Mouse (Mus musculus) embryonic facial prominence, embryonic 11.5 days (tissue): ENCODE results near the gene Hpse2. TPM values are rescaled to one million over a fixed set of nuclear protein-coding genes. Genes with fewer than 3 reads are reported as not detected.
"Not testable (repeated sequence)": the region's sequence is repeated elsewhere in the genome, so short reads cannot be mapped to it uniquely, and the experiment has no call there.

Source experiments
- ATAC-seq: fragments of 200-750 bp; cut with Nextera tagmentation; replicated peaks from 2 replicates; pipeline ENCODE4 v1.8.0; 2017; ENCODE audit warnings: low read depth; ENCODE audit not compliant: insufficient number of reproducible peaks, low FRiP score, low TSS enrichment
- DNase-seq: peaks from one replicate; pipeline ENCODE4 v3.0.0-alpha.2; 2015; ENCODE audit warnings: low spot score
- H3K27ac ChIP-seq: fragments of 300-500 bp; sonication (generic); replicated peaks from 2 replicates; pipeline ENCODE4 v1.5.1; 2014; ENCODE audit warnings: mild to moderate bottlenecking, low read depth, low read length, control low read depth
- H3K27me3 ChIP-seq: fragments of 300-500 bp; sonication (generic); 2 replicates; pipeline ENCODE4 v1.6.1; 2014; ENCODE audit warnings: mild to moderate bottlenecking, low read length, moderate library complexity, mixed read lengths; ENCODE audit not compliant: control insufficient read depth, insufficient read depth
- H3K36me3 ChIP-seq: fragments of 300-500 bp; sonication (generic); replicated peaks from 2 replicates; pipeline ENCODE4 v1.6.1; 2014; ENCODE audit warnings: low read depth, mild to moderate bottlenecking, low read length, moderate library complexity, mixed read lengths; ENCODE audit not compliant: control insufficient read depth, insufficient read depth
- H3K4me1 ChIP-seq: fragments of 300-500 bp; sonication (generic); 2 replicates; pipeline ENCODE4 v1.6.1; 2014; ENCODE audit warnings: low read length, mixed read lengths; ENCODE audit not compliant: control insufficient read depth, insufficient read depth
- H3K4me2 ChIP-seq: fragments of 300-500 bp; sonication (generic); 2 replicates; pipeline ENCODE4 v1.6.1; 2014; ENCODE audit warnings: low read depth, mild to moderate bottlenecking, control low read depth, low read length, moderate library complexity
- H3K4me3 ChIP-seq: fragments of 300-500 bp; sonication (generic); 2 replicates; pipeline ENCODE4 v1.5.1; 2014; ENCODE audit warnings: low read depth, low read length, control low read depth
- H3K9ac ChIP-seq: fragments of 300-500 bp; sonication (generic); replicated peaks from 2 replicates; pipeline ENCODE4 v1.6.1; 2014; ENCODE audit warnings: mild to moderate bottlenecking, control low read depth, low read length
- H3K9me3 ChIP-seq: fragments of 300-500 bp; sonication (generic); replicated peaks from 2 replicates; pipeline ENCODE4 v1.6.1; 2016; ENCODE audit warnings: mild to moderate bottlenecking, low read length, inconsistent platforms, mixed read lengths; ENCODE audit not compliant: control insufficient read depth
- WGBS: fragments of 180-500 bp; shearing (Covaris S2); extraction: QIAGEN DNeasy Blood & Tissue Kit; methylation state at CpG from one replicate; pipeline ENCODE4 v1.1.7; 2014; 5-methylcytosine and 5-hydroxymethylcytosine counted together
- polyA plus RNA-seq: library from polyadenylated mRNA; unstranded; fragments of >200 nt; fragmentation: Nextera tagmentation; extraction: Ambion mirVana; gene quantifications from 2 replicates; pipeline ENCODE4 v1.2.1, GENCODE M21; 2014

Gene Hpse2
- polyA plus RNA-seq, 1 experiment from 2014 or later, result 6.6 TPM

- no peaks in the 10 kb centered on the region for H3K9me3 ChIP-seq
- no peak overlapping the region for H3K4me3 ChIP-seq
- no peaks in the 10 kb centered on the region for H3K36me3 ChIP-seq
- no peaks in the 10 kb centered on the region for H3K4me1 ChIP-seq
- DNase-seq (peak; percentile 20), ATAC-seq (no peak)
- no peak overlapping the region for H3K4me2 ChIP-seq
- H3K9ac ChIP-seq, result no peak overlapping the region
- no peak overlapping the region for H3K27ac ChIP-seq
- H3K27me3 ChIP-seq, result no peaks in the 10 kb centered on the region
Observed at GRCm38 (mm10) chr19:43306756-43307155, 81.4 kb downstream of the Hpse2 start.

GRCm38 (mm10) chr19:43281336-43281735, 106.8 kb downstream of the Hpse2 start:
- not testable (repeated sequence) for H3K4me3 ChIP-seq, ATAC-seq, H3K4me2 ChIP-seq, H3K27ac ChIP-seq, DNase-seq, H3K4me1 ChIP-seq, H3K27me3 ChIP-seq, H3K9ac ChIP-seq, H3K9me3 ChIP-seq, H3K36me3 ChIP-seq
- 96% methylated on average over 1 of the region's 1 CpGs for WGBS

GRCm38 (mm10) chr19:43243993-43244392, 144.2 kb downstream of the Hpse2 start:
- Histone ChIP-seq H3K27me3 (no peaks in the 10 kb centered on the region), H3K4me1 (no peaks in the 10 kb centered on the region), H3K4me2 (no peak overlapping the region), H3K4me3 (no peak overlapping the region), H3K27ac (no peak overlapping the region), H3K9me3 (no peaks in the 10 kb centered on the region), H3K36me3 (no peaks in the 10 kb centered on the region), H3K9ac (no peak overlapping the region)
- 79% methylated on average over 4 of the region's 4 CpGs for WGBS
- ATAC-seq (no peak), DNase-seq (no peak)

GRCm38 (mm10) chr19:43231711-43232110, 156.4 kb downstream of the Hpse2 start:
- Histone ChIP-seq H3K9ac (no peak overlapping the region), H3K27me3 (no peaks in the 10 kb centered on the region), H3K27ac (no peak overlapping the region), H3K4me3 (no peak overlapping the region), H3K36me3 (no peaks in the 10 kb centered on the region), H3K9me3 (no peaks in the 10 kb centered on the region), H3K4me1 (no peaks in the 10 kb centered on the region), H3K4me2 (no peak overlapping the region)
- WGBS, result 56% methylated on average over 3 of the region's 3 CpGs
- DNase-seq (peak; percentile 63), ATAC-seq (no peak)

- Histone ChIP-seq H3K9ac (no peak overlapping the region), H3K27me3 (no peaks in the 10 kb centered on the region), H3K36me3 (no peaks in the 10 kb centered on the region), H3K27ac (no peak overlapping the region), H3K4me3 (no peak overlapping the region), H3K4me2 (no peak overlapping the region), H3K4me1 (no peaks in the 10 kb centered on the region), H3K9me3 (no peaks in the 10 kb centered on the region)
- DNase-seq (no peak), ATAC-seq (no peak)
- WGBS, result 71% methylated on average over 3 of the region's 3 CpGs
Observed at GRCm38 (mm10) chr19:43193562-43193961, 194.6 kb downstream of the Hpse2 start.

- no peak overlapping the region for H3K4me3 ChIP-seq
- 87% methylated on average over 3 of the region's 3 CpGs for WGBS
- no peaks in the 10 kb centered on the region for H3K4me1 ChIP-seq
- no peaks in the 10 kb centered on the region for H3K9me3 ChIP-seq
- H3K27me3 ChIP-seq, result no peaks in the 10 kb centered on the region
- DNase-seq (no peak), ATAC-seq (no peak)
- H3K9ac ChIP-seq, result no peak overlapping the region
- H3K27ac ChIP-seq, result no peak overlapping the region
- no peaks in the 10 kb centered on the region for H3K36me3 ChIP-seq
- H3K4me2 ChIP-seq, result no peak overlapping the region
Observed at GRCm38 (mm10) chr19:43175437-43175965, 212.7 kb downstream of the Hpse2 start.

- no peak overlapping the region for H3K27ac ChIP-seq
- no peak for ATAC-seq
- 80% methylated on average over 2 of the region's 2 CpGs for WGBS
Observed at GRCm38 (mm10) chr19:43174812-43175211, 213.3 kb downstream of the Hpse2 start.

GRCm38 (mm10) chr19:43156085-43156484, 232.1 kb downstream of the Hpse2 start:
- ATAC-seq, result no peak
- Histone ChIP-seq H3K9ac (no peak overlapping the region), H3K4me3 (no peak overlapping the region), H3K4me1 (no peaks in the 10 kb centered on the region; the same call in 1 of the 2 replicates), H3K27me3 (no peaks in the 10 kb centered on the region), H3K4me2 (no peak overlapping the region), H3K27ac (no peak overlapping the region), H3K36me3 (no peaks in the 10 kb centered on the region), H3K9me3 (no peaks in the 10 kb centered on the region)
- WGBS, result 45% methylated on average over 8 of the region's 8 CpGs
- DNase-seq, result no peak

More at GRCm38 (mm10) chr19:43174812-43175211, 213.3 kb downstream of the Hpse2 start:
- Histone ChIP-seq H3K27me3 (no peaks in the 10 kb centered on the region), H3K9ac (no peak overlapping the region), H3K9me3 (no peaks in the 10 kb centered on the region), H3K4me2 (no peak overlapping the region), H3K4me1 (no peaks in the 10 kb centered on the region), H3K4me3 (no peak overlapping the region), H3K36me3 (no peaks in the 10 kb centered on the region)
- DNase-seq, result no peak
